Mouse (Mus musculus) heart, postnatal 0 days (tissue): ENCODE results near the gene Maob.

Source experiments
- CTCF ChIP-seq: IDR thresholded peaks from 2 replicates; pipeline ENCODE4 v1.5.1; 2016; ENCODE audit warnings: antibody characterized with exemption, control low read depth, low read depth
- EP300 ChIP-seq: IDR thresholded peaks from 2 replicates; pipeline ENCODE4 v1.6.1; 2016; ENCODE audit warnings: antibody characterized with exemption, low read depth

DNA sequence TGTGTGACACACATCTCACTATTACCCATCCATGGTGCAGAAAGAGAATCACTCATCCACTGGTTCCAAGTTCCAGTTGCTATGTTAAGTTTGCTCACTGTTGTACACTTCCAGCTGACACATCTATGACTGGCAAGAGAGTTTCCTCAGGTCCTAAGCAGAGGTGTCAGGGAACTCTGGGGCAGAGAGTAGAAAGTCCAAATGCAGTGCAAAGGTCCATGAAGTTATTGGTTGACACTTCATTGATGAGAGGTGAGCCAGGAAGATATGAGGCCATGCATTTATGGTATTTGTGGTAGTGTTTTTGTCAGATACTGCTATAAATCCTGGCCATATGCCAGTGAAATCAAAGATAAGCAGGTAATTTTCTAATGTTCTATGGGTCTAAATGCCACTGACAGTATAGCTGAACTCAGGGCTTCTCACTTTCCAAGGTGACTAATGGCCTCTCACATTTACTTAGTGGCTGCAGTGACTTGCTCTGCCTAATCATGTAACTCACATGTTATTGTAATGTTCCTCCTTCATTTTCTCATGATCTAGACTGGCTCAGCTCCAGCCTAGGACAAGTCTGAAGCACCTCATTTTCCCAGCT, 19.4 kb upstream of the Maob start:
- TF ChIP-seq CTCF (no peak), EP300 (no peak)
